Mouse (Mus musculus) gastrocnemius, adult 2 months (tissue): Measurements from ENCODE around the gene Olfr1287. TPM values are rescaled to one million over a fixed set of nuclear protein-coding genes. Genes with fewer than 3 reads are reported as not detected.

Experiments used
- DNase-seq: peaks from one replicate; pipeline ENCODE4 v3.0.0; 2022
- H3K27ac ChIP-seq: fragments of 200-600 bp; 2 replicates; pipeline ENCODE4 v1.8.1; 2022; ENCODE audit warnings: mild to moderate bottlenecking
- H3K4me3 ChIP-seq: fragments of 200-600 bp; 2 replicates; pipeline ENCODE4 v1.8.1; 2022; ENCODE audit warnings: mild to moderate bottlenecking, moderate library complexity
- CTCF ChIP-seq: fragments of 200-600 bp; IDR thresholded peaks from 2 replicates; pipeline ENCODE4 v1.8.1; 2022; ENCODE audit warnings: antibody characterized with exemption, mild to moderate bottlenecking, moderate library complexity
- intact Hi-C: fragments of 180-260 bp; cut with DNase I; formaldehyde crosslinking; loops from one replicate; pipeline ENCODE4 v1.15.1; 2025
- long read RNA-seq, 2 experiments: library from polyadenylated mRNA; stranded (forward); transcript quantifications; one replicate each; pipeline ENCODE4 v2.0.0; 2021
- total RNA-seq, 2 experiments: library from RNA; stranded (reverse); gene quantifications; 2 replicates each; pipeline ENCODE4 v1.2.3; 2021

Olfr1287 gene
- not detected for total RNA-seq
- long read RNA-seq, experiment 1 = 0 reads
- long read RNA-seq, experiment 2 = 0 reads

- no peak for DNase-seq
- Histone ChIP-seq H3K4me3 (no peak within 1 kb of the TSS), H3K27ac (no peak within 1 kb of the TSS)
- intact Hi-C loops = no loop called here
- no peak for TF ChIP-seq CTCF
Measured at GRCm38 (mm10) chr2:111448842-111449241, at the start of gene Olfr1287. Gene Olfr1287 (plus strand): TSS chr2:111449142.

GRCm38 (mm10) chr2:111422931-111423330 is 26.0 kb upstream of the Olfr1287 start, which contains the start of gene Olfr1286:
Gene Olfr1286 (minus strand): TSS chr2:111423115.
- Histone ChIP-seq H3K4me3 (no peak within 1 kb of the TSS), H3K27ac (no peak within 1 kb of the TSS)
- intact Hi-C loops = no loop called here
- DNase-seq = no peak
- TF ChIP-seq CTCF = no peak

DNA sequence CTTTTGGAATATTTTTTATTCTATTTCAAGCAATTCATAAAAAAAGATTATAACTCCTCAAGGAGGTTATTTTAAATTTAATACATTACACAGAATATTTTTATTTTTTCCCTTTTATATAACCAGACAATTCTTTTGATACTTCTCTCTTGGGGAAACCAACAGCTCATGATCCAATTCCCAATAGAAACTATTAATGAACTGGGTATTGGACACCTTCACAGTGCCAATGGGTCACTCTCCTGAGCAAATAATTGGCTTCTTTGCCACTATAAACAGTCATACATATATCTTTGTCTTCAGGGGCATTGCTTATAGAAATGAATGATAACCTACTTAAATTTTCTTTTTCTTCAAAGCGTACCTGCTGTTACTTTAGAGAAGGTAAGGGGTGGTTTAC is 24.9 kb downstream of the Olfr1287 start, which contains the start of gene Olfr1288:
TSS of gene Olfr1288 (plus strand) at position 301 of the 400 bp plus-strand sequence.
- intact Hi-C loops = no loop called here
- no peak for TF ChIP-seq CTCF
- H3K27ac ChIP-seq = no peak within 1 kb of the TSS
- no peak for DNase-seq
- H3K4me3 ChIP-seq = no peak within 1 kb of the TSS

GRCm38 (mm10) chr2:111480519-111480918 is 31.6 kb downstream of the Olfr1287 start, which contains the start of gene Olfr1289:
Gene Olfr1289 (plus strand): TSS chr2:111480819.
- no peak within 1 kb of the TSS for H3K4me3 ChIP-seq
- intact Hi-C loops = no loop called here
- no peak for TF ChIP-seq CTCF
- no peak for DNase-seq
- no peak within 1 kb of the TSS for H3K27ac ChIP-seq

GRCm38 (mm10) chr2:111493729-111494128 is 44.8 kb downstream of the Olfr1287 start, which contains the start of gene Olfr1290:
Gene Olfr1290 (minus strand): TSS chr2:111493829.
- DNase-seq = no peak
- no peak for TF ChIP-seq CTCF
- Histone ChIP-seq H3K4me3 (no peak within 1 kb of the TSS), H3K27ac (no peak within 1 kb of the TSS)
- intact Hi-C loops = no loop called here

DNA sequence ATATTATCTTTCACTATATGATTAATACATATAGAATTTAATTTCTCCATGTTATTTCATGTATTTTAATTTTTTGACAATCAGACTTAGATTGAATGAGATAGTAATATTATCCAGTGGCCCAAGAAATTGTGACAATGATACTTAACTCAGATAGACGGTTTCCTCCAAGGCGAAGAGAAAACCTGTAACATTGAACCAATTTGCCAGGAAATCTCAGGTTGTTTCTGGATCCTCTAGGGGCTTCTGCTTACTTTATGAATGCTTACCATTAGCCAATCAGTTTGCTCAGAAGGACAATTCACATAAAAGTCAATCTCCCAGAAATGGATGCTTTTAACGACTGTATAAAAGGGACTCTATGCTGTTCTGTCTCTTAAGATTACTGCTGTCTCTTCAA is 47.9 kb downstream of the Olfr1287 start, which contains the start of gene Olfr1291-ps1:
TSS of gene Olfr1291-ps1 (plus strand) at position 301 of the 400 bp plus-strand sequence.
- Histone ChIP-seq H3K27ac (no peak within 1 kb of the TSS), H3K4me3 (no peak within 1 kb of the TSS)
- no peak for TF ChIP-seq CTCF
- no peak for DNase-seq
- intact Hi-C loops = no loop called here

Other genes with a start within 250 kb of the Olfr1287 start
- not detected for gene 4930430A15Rik, start 219.5 kb upstream of the Olfr1287 start, total RNA-seq
- gene Olfr1275, start 213.9 kb upstream of the Olfr1287 start, total RNA-seq = not detected
- gene Olfr1276, start 194.6 kb upstream of the Olfr1287 start, total RNA-seq = not detected
- gene Olfr1277, start 175.0 kb upstream of the Olfr1287 start, total RNA-seq = not detected
- not detected for gene Olfr1278, start 159.0 kb upstream of the Olfr1287 start, total RNA-seq
- not detected for gene Olfr1279, start 148.5 kb upstream of the Olfr1287 start, total RNA-seq
- gene Olfr1280, start 135.1 kb upstream of the Olfr1287 start, total RNA-seq = not detected
- not detected for gene Olfr1281, start 122.6 kb upstream of the Olfr1287 start, total RNA-seq
- not detected for gene Olfr1282, start 113.1 kb upstream of the Olfr1287 start, total RNA-seq
- not detected for gene Olfr1283, start 82.4 kb upstream of the Olfr1287 start, total RNA-seq
- not detected for gene Olfr1284, start 73.6 kb upstream of the Olfr1287 start, total RNA-seq
- not detected for gene Olfr1286, start 26.0 kb upstream of the Olfr1287 start, total RNA-seq
- not detected for gene Olfr1288, start 25.0 kb downstream of the Olfr1287 start, total RNA-seq
- gene Olfr1289, start 31.7 kb downstream of the Olfr1287 start, total RNA-seq = not detected
- not detected for gene Olfr1290, start 44.7 kb downstream of the Olfr1287 start, total RNA-seq
- gene Olfr1291-ps1, start 48.0 kb downstream of the Olfr1287 start, total RNA-seq = not detected
- not detected for gene Olfr1293-ps, start 76.1 kb downstream of the Olfr1287 start, total RNA-seq
- not detected for gene Olfr1294, start 91.1 kb downstream of the Olfr1287 start, total RNA-seq
- not detected for gene Olfr1295, start 120.5 kb downstream of the Olfr1287 start, total RNA-seq
- not detected for gene Olfr1297, start 177.4 kb downstream of the Olfr1287 start, total RNA-seq
- gene Olfr1298, start 200.1 kb downstream of the Olfr1287 start, total RNA-seq = not detected
- gene Olfr1299, start 212.3 kb downstream of the Olfr1287 start, total RNA-seq = not detected